Mouse (Mus musculus) myocyte (in vitro differentiated cells): ENCODE results near the gene Txn2. TPM values are rescaled to one million over a fixed set of nuclear protein-coding genes. Genes with fewer than 3 reads are reported as not detected.

Source experiments
- H3K27me3 ChIP-seq: one replicate; pipeline ENCODE4 v1.6.1; 2011; ENCODE audit not compliant: control insufficient read depth, insufficient read depth, insufficient read length
- H3K36me3 ChIP-seq: one replicate; pipeline ENCODE4 v1.6.1; 2011; ENCODE audit not compliant: control insufficient read depth, insufficient read depth
- H3K4me2 ChIP-seq: one replicate; pipeline ENCODE4 v1.6.1; 2011; ENCODE audit warnings: low read depth, control low read depth
- H3K4me3 ChIP-seq: one replicate; pipeline ENCODE4 v1.5.1; 2011; ENCODE audit warnings: mild to moderate bottlenecking, control low read depth, moderate library complexity
- H3K79me2 ChIP-seq: one replicate; pipeline ENCODE4 v1.6.1; 2011; ENCODE audit not compliant: control insufficient read depth, insufficient read depth
- H3ac ChIP-seq: one replicate; pipeline ENCODE4 v1.6.1; 2011; ENCODE audit not compliant: control insufficient read depth, insufficient read length
- CEBPB ChIP-seq: IDR thresholded peaks from 2 replicates; pipeline ENCODE4 v1.6.1; 2011; ENCODE audit warnings: mild to moderate bottlenecking, moderate library complexity; ENCODE audit not compliant: poor library complexity, insufficient read depth, severe bottlenecking
- E2F4 ChIP-seq: IDR thresholded peaks from one replicate; pipeline ENCODE4 v1.6.1; 2011; ENCODE audit warnings: mild to moderate bottlenecking, control low read depth, moderate library complexity; ENCODE audit not compliant: insufficient read depth
- MAX ChIP-seq: IDR thresholded peaks from one replicate; pipeline ENCODE4 v1.6.1; 2011; ENCODE audit warnings: low read depth, mild to moderate bottlenecking, control low read depth
- MYOD1 ChIP-seq, 3 experiments: IDR thresholded peaks; one replicate each; pipeline ENCODE4 v1.6.1; 2011; ENCODE audit warnings: control low read depth in 2 of 3, low read depth in 2 of 3, mild to moderate bottlenecking in 2 of 3, moderate library complexity in 1 of 3; ENCODE audit not compliant: insufficient read length in 2 of 3, control insufficient read depth in 1 of 3
- MYOG ChIP-seq, 3 experiments: IDR thresholded peaks; one replicate each; pipeline ENCODE4 v1.6.1; 2011; ENCODE audit warnings: control low read depth in 2 of 3, low read depth in 2 of 3, mild to moderate bottlenecking in 2 of 3; ENCODE audit not compliant: insufficient read length in 2 of 3, control insufficient read depth in 1 of 3, insufficient read depth in 1 of 3
- POLR2A ChIP-seq: IDR thresholded peaks from one replicate; pipeline ENCODE4 v1.6.1; 2011; ENCODE audit warnings: low read depth, mild to moderate bottlenecking, control low read depth, moderate library complexity; ENCODE audit not compliant: insufficient read length
- POLR2AphosphoS2 ChIP-seq: IDR thresholded peaks from one replicate; pipeline ENCODE4 v1.6.1; 2011; ENCODE audit warnings: low read depth, control low read depth; ENCODE audit not compliant: insufficient read length
- REST ChIP-seq: IDR thresholded peaks from one replicate; pipeline ENCODE4 v1.6.1; 2011; ENCODE audit warnings: mild to moderate bottlenecking, control low read depth, moderate library complexity; ENCODE audit not compliant: insufficient read depth, insufficient read length
- SRF ChIP-seq: IDR thresholded peaks from one replicate; pipeline ENCODE4 v1.6.1; 2011; ENCODE audit warnings: low read depth; ENCODE audit not compliant: control insufficient read depth, insufficient read length
- TCF12 ChIP-seq: IDR thresholded peaks from one replicate; pipeline ENCODE4 v1.6.1; 2011; ENCODE audit warnings: mild to moderate bottlenecking, control low read depth; ENCODE audit not compliant: poor library complexity, insufficient read depth, severe bottlenecking
- TCF3 ChIP-seq: IDR thresholded peaks from one replicate; pipeline ENCODE4 v1.6.1; 2011; ENCODE audit warnings: low read depth, control low read depth; ENCODE audit not compliant: insufficient read length
- USF1 ChIP-seq: IDR thresholded peaks from one replicate; pipeline ENCODE4 v1.6.1; 2011; ENCODE audit warnings: low read depth, mild to moderate bottlenecking, control low read depth, moderate library complexity
- polyA plus RNA-seq: library from polyadenylated mRNA; unstranded; fragments of >200 nt; fragmentation: generic; extraction: Trizol; gene quantifications from one replicate; pipeline ENCODE4 v1.2.1, GENCODE M21; 2012; ENCODE audit warnings: missing spikeins

The Txn2 gene
- polyA plus RNA-seq, 1 experiment, result 383 TPM

- peak; percentile 91 for TF ChIP-seq POLR2AphosphoS2
- peak; percentile 89 for TF ChIP-seq USF1
- peak in 2 of 3 experiments; percentile 45 to 48 for TF ChIP-seq MYOG (IDR thresholded peaks at IDR 0.05; ENCODE audit: control insufficient read depth in 1 of 3, insufficient read depth in 1 of 3, insufficient read length in 2 of 3, low read depth in 2 of 3)
- peak; percentile 68 for TF ChIP-seq MAX
- TF ChIP-seq POLR2A, result peak; percentile 89
- TF ChIP-seq REST, result no peak
- no peak for TF ChIP-seq E2F4
- TF ChIP-seq SRF, result peak; percentile 68
- TF ChIP-seq MYOD1 (IDR thresholded peaks at IDR 0.05; ENCODE audit: control insufficient read depth in 1 of 3, insufficient read length in 2 of 3, low read depth in 2 of 3), result peak in 1 of 3 experiments; percentile 45
- peak within 1 kb of the TSS; percentile 6 for H3ac ChIP-seq
- H3K4me3 ChIP-seq, result peak within 1 kb of the TSS; percentile 14
- no peaks in the 10 kb centered on the region for H3K79me2 ChIP-seq
- peaks cover 30% of the 10 kb centered on the region for H3K36me3 ChIP-seq
- no peaks in the 10 kb centered on the region for H3K27me3 ChIP-seq
- peak within 1 kb of the TSS; percentile 79 for H3K4me2 ChIP-seq
Observed at GRCm38 (mm10) chr15:77956404-77956901, 27.6 kb upstream of the Txn2 start, which contains the start of gene Foxred2. Gene Foxred2, minus strand, starts transcription at chr15:77956722.

GRCm38 (mm10) chr15:77955440-77956403, 26.9 kb upstream of the Txn2 start:
- TF ChIP-seq POLR2A, result no peak
- TF ChIP-seq USF1, result no peak
- no peak for TF ChIP-seq MAX
- no peak for TF ChIP-seq REST
- no peak for TF ChIP-seq POLR2AphosphoS2
- no peak for TF ChIP-seq MYOG (IDR thresholded peaks at IDR 0.05; ENCODE audit: control insufficient read depth in 1 of 3, insufficient read depth in 1 of 3, insufficient read length in 2 of 3, low read depth in 2 of 3)
- no peak for TF ChIP-seq SRF
- no peak for TF ChIP-seq MYOD1 (IDR thresholded peaks at IDR 0.05; ENCODE audit: control insufficient read depth in 1 of 3, insufficient read length in 2 of 3, low read depth in 2 of 3)
- TF ChIP-seq TCF12, result no peak
- no peak for TF ChIP-seq CEBPB
- TF ChIP-seq E2F4, result no peak
- Histone ChIP-seq H3K4me2 (peak overlapping the region; percentile 79), H3K4me3 (peak overlapping the region; percentile 14), H3K27me3 (no peaks in the 10 kb centered on the region), H3K36me3 (peaks cover 23% of the 10 kb centered on the region), H3K79me2 (no peaks in the 10 kb centered on the region), H3ac (peak overlapping the region; percentile 6)

- no peak for TF ChIP-seq TCF12
- no peak for TF ChIP-seq SRF
- no peak for TF ChIP-seq CEBPB
- TF ChIP-seq E2F4, result no peak
- no peak for TF ChIP-seq TCF3
- no peak for TF ChIP-seq MAX
- TF ChIP-seq POLR2AphosphoS2, result no peak
- TF ChIP-seq MYOG (IDR thresholded peaks at IDR 0.05; ENCODE audit: control insufficient read depth in 1 of 3, insufficient read depth in 1 of 3, insufficient read length in 2 of 3, low read depth in 2 of 3), result no peak
- no peak for TF ChIP-seq POLR2A
- TF ChIP-seq MYOD1 (IDR thresholded peaks at IDR 0.05; ENCODE audit: control insufficient read depth in 1 of 3, insufficient read length in 2 of 3, low read depth in 2 of 3), result no peak
- TF ChIP-seq USF1, result no peak
- no peak for TF ChIP-seq REST
- Histone ChIP-seq H3K4me3 (no peak overlapping the region), H3K4me2 (no peak overlapping the region), H3ac (no peak overlapping the region), H3K36me3 (peaks cover 10% of the 10 kb centered on the region), H3K79me2 (no peaks in the 10 kb centered on the region), H3K27me3 (no peaks in the 10 kb centered on the region)
Observed at GRCm38 (mm10) chr15:77954362-77954761, 25.6 kb upstream of the Txn2 start.

- TF ChIP-seq TCF12 (no peak), E2F4 (no peak), TCF3 (no peak), MYOG (IDR thresholded peaks at IDR 0.05; ENCODE audit: control insufficient read depth in 1 of 3, insufficient read depth in 1 of 3, insufficient read length in 2 of 3, low read depth in 2 of 3) (no peak), CEBPB (no peak), USF1 (no peak), POLR2AphosphoS2 (no peak), SRF (no peak), MYOD1 (IDR thresholded peaks at IDR 0.05; ENCODE audit: control insufficient read depth in 1 of 3, insufficient read length in 2 of 3, low read depth in 2 of 3) (no peak), REST (no peak), POLR2A (no peak), MAX (no peak)
- Histone ChIP-seq H3K79me2 (no peaks in the 10 kb centered on the region), H3K27me3 (no peaks in the 10 kb centered on the region), H3K36me3 (no peaks in the 10 kb centered on the region), H3ac (no peak overlapping the region), H3K4me2 (no peak overlapping the region), H3K4me3 (no peak overlapping the region)
Observed at GRCm38 (mm10) chr15:77952921-77953320, 24.1 kb upstream of the Txn2 start.
